Mouse (Mus musculus) heart, embryonic 14.5 days (tissue): ENCODE results near the gene Fcamr. TPM values are rescaled to one million over a fixed set of nuclear protein-coding genes. Genes with fewer than 3 reads are reported as not detected.

Experiments
- ATAC-seq: fragments of 200-750 bp; cut with Nextera tagmentation; 2 replicates; pipeline ENCODE4 v1.8.0; 2017; ENCODE audit warnings: low read depth, moderate TSS enrichment; ENCODE audit not compliant: insufficient number of reproducible peaks, insufficient read depth, low FRiP score
- H3K27ac ChIP-seq, 2 experiments: fragments of 200-500 bp in 1 of 2; fragments of 300-500 bp in 1 of 2; sonication (generic) in 1 of 2; replicated peaks in 1 of 2; 2 replicates each; pipeline ENCODE4 v1.5.1; 2012 to 2014; ENCODE audit warnings: low read depth in 2 of 2, low read length in 2 of 2, control low read depth in 1 of 2, mild to moderate bottlenecking in 1 of 2, mixed read lengths in 1 of 2; ENCODE audit not compliant: control insufficient read depth in 1 of 2, insufficient read depth in 1 of 2
- H3K27me3 ChIP-seq: fragments of 300-500 bp; sonication (generic); 2 replicates; pipeline ENCODE4 v1.6.1; 2014; ENCODE audit warnings: mild to moderate bottlenecking, low read length, control low read depth; ENCODE audit not compliant: control insufficient read depth, insufficient read depth
- H3K36me3 ChIP-seq: fragments of 300-500 bp; sonication (generic); 2 replicates; pipeline ENCODE4 v1.6.1; 2014; ENCODE audit warnings: mild to moderate bottlenecking, control low read depth, low read length, mixed read lengths; ENCODE audit not compliant: control insufficient read depth, insufficient read depth
- H3K4me1 ChIP-seq, 2 experiments: fragments of 200-500 bp in 1 of 2; fragments of 300-500 bp in 1 of 2; sonication (generic) in 1 of 2; 2 replicates each; pipeline ENCODE4 v1.6.1; 2012 to 2014; ENCODE audit warnings: low read length in 2 of 2, control low read depth in 1 of 2, mixed read lengths in 1 of 2; ENCODE audit not compliant: control insufficient read depth in 2 of 2, insufficient read depth in 2 of 2
- H3K4me2 ChIP-seq: fragments of 300-500 bp; sonication (generic); 2 replicates; pipeline ENCODE4 v1.6.1; 2014; ENCODE audit warnings: mild to moderate bottlenecking, low read length
- H3K4me3 ChIP-seq, 2 experiments: fragments of 200-500 bp in 1 of 2; fragments of 300-500 bp in 1 of 2; sonication (generic) in 1 of 2; 2 replicates each; pipeline ENCODE4 v1.5.1; 2012 to 2014; ENCODE audit warnings: low read length in 2 of 2, mild to moderate bottlenecking in 2 of 2, control low read depth in 1 of 2, low read depth in 1 of 2, moderate library complexity in 1 of 2; ENCODE audit not compliant: control insufficient read depth in 1 of 2, insufficient read depth in 1 of 2
- H3K9ac ChIP-seq: fragments of 300-500 bp; sonication (generic); 2 replicates; pipeline ENCODE4 v1.6.1; 2014; ENCODE audit warnings: mild to moderate bottlenecking, low read length
- H3K9me3 ChIP-seq: fragments of 300-500 bp; sonication (generic); 2 replicates; pipeline ENCODE4 v1.6.1; 2016; ENCODE audit warnings: low read length, control low read depth; ENCODE audit not compliant: control insufficient read depth
- WGBS: fragments of 180-500 bp; shearing (Covaris S2); extraction: QIAGEN DNeasy Blood & Tissue Kit; methylation state at CpG from one replicate; pipeline ENCODE4 v1.1.7; 2014; 5-methylcytosine and 5-hydroxymethylcytosine counted together
- polyA plus RNA-seq: library from polyadenylated mRNA; unstranded; fragments of >200 nt; fragmentation: Nextera tagmentation; extraction: Ambion mirVana; gene quantifications from 2 replicates; pipeline ENCODE4 v1.2.1, GENCODE M21; 2014

Gene Fcamr
- 0.26 TPM in 1 of 2 replicates, not detected in the other for polyA plus RNA-seq

DNA sequence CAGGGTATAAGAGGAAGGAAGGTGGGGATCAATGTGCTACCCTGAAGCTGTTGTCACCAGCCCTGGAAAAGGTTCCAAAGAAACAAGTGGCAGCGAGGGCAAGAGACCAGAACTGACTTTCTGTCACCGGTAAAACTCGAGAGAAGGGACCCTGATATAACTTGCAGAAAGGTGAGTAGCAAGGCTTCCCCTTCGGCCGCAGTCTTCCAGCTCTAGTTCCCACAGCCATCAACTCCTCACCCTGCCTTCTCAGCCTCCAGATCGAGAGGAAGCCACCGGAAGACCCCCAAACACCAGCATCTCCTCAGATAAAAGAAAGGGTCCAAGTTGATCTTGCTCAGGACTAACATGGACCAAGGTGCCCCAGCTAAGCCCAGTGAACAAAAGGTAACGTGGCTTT, at the start of gene Fcamr:
Fcamr (plus strand) TSS at position 301 of the 400 bp plus-strand sequence.
- H3K36me3 ChIP-seq, result no peaks in the 10 kb centered on the region
- peaks cover 15 to 20% of the 10 kb centered on the region in 2 experiments for H3K4me1 ChIP-seq
- no peaks in the 10 kb centered on the region for H3K27me3 ChIP-seq
- H3K4me3 ChIP-seq, result no peak within 1 kb of the TSS
- no peak for ATAC-seq
- H3K9me3 ChIP-seq, result no peaks in the 10 kb centered on the region
- WGBS, result 82% methylated on average over 8 of the region's 8 CpGs
- no peak within 1 kb of the TSS for H3K4me2 ChIP-seq
- H3K9ac ChIP-seq, result no peak within 1 kb of the TSS
- no peak within 1 kb of the TSS for H3K27ac ChIP-seq

- 18% methylated on average over 9 of the region's 9 CpGs for WGBS
- H3K36me3 ChIP-seq, result no peaks in the 10 kb centered on the region
- no peak for ATAC-seq
Observed at GRCm38 (mm10) chr1:130759689-130760088, 41.0 kb upstream of the Fcamr start.

GRCm38 (mm10) chr1:130761597-130761996, 39.1 kb upstream of the Fcamr start:
- no peak overlapping the region for H3K27ac ChIP-seq
- 0 out of 4 replicates have a peak, but pooled peaks cover 2% of the 10 kb centered on the region in 2 experiments for H3K4me1 ChIP-seq
- no peaks in the 10 kb centered on the region for H3K27me3 ChIP-seq
- WGBS, result 88% methylated on average over 1 of the region's 1 CpGs
- H3K9ac ChIP-seq, result no peak overlapping the region
- H3K4me3 ChIP-seq, result no peak overlapping the region
- no peak overlapping the region for H3K4me2 ChIP-seq
- no peaks in the 10 kb centered on the region for H3K9me3 ChIP-seq
- H3K36me3 ChIP-seq, result no peaks in the 10 kb centered on the region
- ATAC-seq, result no peak

More at GRCm38 (mm10) chr1:130759689-130760088, 41.0 kb upstream of the Fcamr start:
- H3K4me3 ChIP-seq, result no peak overlapping the region
- no peaks in the 10 kb centered on the region for H3K27me3 ChIP-seq
- no peak overlapping the region for H3K4me2 ChIP-seq
- 0 out of 4 replicates have a peak, but pooled peaks cover 2% of the 10 kb centered on the region in 2 experiments for H3K4me1 ChIP-seq
- H3K27ac ChIP-seq, result no peak overlapping the region
- no peak overlapping the region for H3K9ac ChIP-seq
- no peaks in the 10 kb centered on the region for H3K9me3 ChIP-seq

- H3K27me3 ChIP-seq, result no peaks in the 10 kb centered on the region
- H3K4me1 ChIP-seq, result 0 out of 4 replicates have a peak, but pooled peaks cover 2% of the 10 kb centered on the region in 2 experiments
- H3K27ac ChIP-seq, result no peak overlapping the region
- no peaks in the 10 kb centered on the region for H3K9me3 ChIP-seq
- WGBS, result 52% methylated on average over 3 of the region's 3 CpGs
- H3K4me2 ChIP-seq, result no peak overlapping the region
- no peaks in the 10 kb centered on the region for H3K36me3 ChIP-seq
- no peak overlapping the region for H3K4me3 ChIP-seq
- no peak for ATAC-seq
- H3K9ac ChIP-seq, result no peak overlapping the region
Observed at GRCm38 (mm10) chr1:130762045-130762760, 38.5 kb upstream of the Fcamr start.

DNA sequence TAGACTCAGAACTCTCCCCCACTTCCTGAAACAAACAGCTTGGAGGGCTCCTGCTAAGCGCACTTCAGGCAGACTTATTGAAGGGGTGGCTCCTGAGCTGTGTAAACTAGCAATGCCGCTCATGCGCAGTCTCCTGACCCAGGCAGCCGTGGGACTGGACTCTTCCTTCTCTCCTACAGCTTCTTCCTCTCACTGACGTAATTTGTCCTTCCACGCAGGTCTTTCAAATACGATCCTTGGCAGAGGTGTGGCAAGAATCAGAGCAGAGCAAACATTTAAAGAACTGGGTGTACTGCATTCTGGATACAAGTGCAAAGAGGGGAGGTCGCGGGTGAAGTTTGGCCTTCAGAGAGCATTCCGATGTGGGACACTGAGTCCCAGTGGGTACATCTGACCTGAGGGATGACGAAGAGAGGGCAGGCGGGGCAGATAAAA, 36.7 kb upstream of the Fcamr start:
- H3K4me3 ChIP-seq, result no peak overlapping the region
- H3K9ac ChIP-seq, result no peak overlapping the region
- no peaks in the 10 kb centered on the region for H3K27me3 ChIP-seq
- 83% methylated on average over 12 of the region's 12 CpGs for WGBS
- H3K4me2 ChIP-seq, result no peak overlapping the region
- H3K36me3 ChIP-seq, result no peaks in the 10 kb centered on the region
- H3K4me1 ChIP-seq, result 0 out of 4 replicates have a peak, but pooled peaks cover 2% of the 10 kb centered on the region in 2 experiments
- no peak for ATAC-seq
- H3K9me3 ChIP-seq, result no peaks in the 10 kb centered on the region
- H3K27ac ChIP-seq, result no peak overlapping the region

DNA sequence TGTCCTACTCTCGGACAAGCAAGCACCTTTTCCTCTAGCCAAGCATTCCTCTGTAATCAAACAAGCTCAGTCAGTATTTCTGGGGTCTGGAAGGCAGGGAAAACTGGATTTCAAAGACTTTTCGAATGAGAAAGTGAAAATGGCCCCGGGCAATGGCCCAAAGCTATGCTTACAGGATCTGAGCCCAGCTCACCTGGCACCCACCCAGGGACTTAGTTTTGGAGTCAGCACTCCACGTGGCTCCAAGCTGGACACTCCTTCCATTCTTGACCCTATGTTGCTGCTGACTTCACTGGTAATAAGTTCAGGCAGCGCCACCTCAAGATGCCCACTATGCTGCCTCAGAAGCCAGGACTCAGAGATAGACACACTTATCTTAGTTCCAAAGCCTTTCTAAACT, 33.6 kb upstream of the Fcamr start:
- Histone ChIP-seq H3K4me3 (no peak overlapping the region), H3K36me3 (no peaks in the 10 kb centered on the region), H3K4me1 (no peaks in the 10 kb centered on the region), H3K27me3 (no peaks in the 10 kb centered on the region), H3K4me2 (no peak overlapping the region), H3K27ac (no peak overlapping the region), H3K9me3 (no peaks in the 10 kb centered on the region), H3K9ac (no peak overlapping the region)
- 72% methylated on average over 5 of the region's 5 CpGs for WGBS
- ATAC-seq, result no peak

DNA sequence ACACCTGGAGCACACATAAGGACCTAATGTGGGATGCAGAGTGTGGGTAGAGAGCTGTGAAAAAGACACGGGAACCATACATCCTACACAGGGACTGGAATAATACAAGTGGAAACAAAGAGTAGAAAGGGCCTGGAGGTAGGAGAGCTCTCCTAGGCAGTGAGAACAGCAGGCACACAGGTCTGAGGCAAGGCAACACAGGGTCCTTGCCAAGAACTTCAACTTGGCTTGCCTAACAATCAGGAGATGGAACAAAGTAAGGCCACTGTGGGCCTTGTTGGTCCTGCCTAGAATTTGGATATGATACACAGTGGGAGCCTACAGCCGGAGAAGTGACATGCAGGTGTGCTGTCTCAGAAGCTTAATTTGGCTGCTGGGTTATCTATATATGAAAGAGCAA, 30.8 kb upstream of the Fcamr start:
- Histone ChIP-seq H3K4me2 (no peak overlapping the region), H3K9ac (no peak overlapping the region), H3K4me1 (no peaks in the 10 kb centered on the region), H3K9me3 (no peaks in the 10 kb centered on the region), H3K27me3 (no peaks in the 10 kb centered on the region), H3K36me3 (no peaks in the 10 kb centered on the region), H3K27ac (no peak overlapping the region), H3K4me3 (no peak overlapping the region)
- WGBS, result 84% methylated on average over 2 of the region's 2 CpGs
- ATAC-seq, result no peak
